Mouse (Mus musculus) forebrain, embryonic 14.5 days (tissue): Measurements from ENCODE around the gene Gm10681. TPM values are rescaled to one million over a fixed set of nuclear protein-coding genes. Genes with fewer than 3 reads are reported as not detected.
A peak's percentile ranks its signal among the peaks of the same experiment; 100 is the strongest.
"Not testable (repeated sequence)": the region's sequence is repeated elsewhere in the genome, so short reads cannot be mapped to it uniquely, and the experiment has no call there.

Experiments
- ATAC-seq: fragments of 200-750 bp; cut with Nextera tagmentation; 2 replicates; pipeline ENCODE4 v1.8.0; 2017; ENCODE audit warnings: mild to moderate bottlenecking, moderate library complexity
- DNase-seq: peaks from one replicate; pipeline ENCODE4 v3.0.0-alpha.2; 2015; ENCODE audit warnings: low spot score
- H3K27ac ChIP-seq: fragments of 300-500 bp; sonication (generic); 2 replicates; pipeline ENCODE4 v1.5.1; 2014; ENCODE audit warnings: low read depth, mild to moderate bottlenecking, control low read depth, low read length, moderate library complexity
- H3K27me3 ChIP-seq: fragments of 300-500 bp; sonication (generic); replicated peaks from 2 replicates; pipeline ENCODE4 v1.6.1; 2014; ENCODE audit warnings: low read length, control low read depth, mixed read lengths; ENCODE audit not compliant: control insufficient read depth, insufficient read depth
- H3K36me3 ChIP-seq: fragments of 300-500 bp; sonication (generic); 2 replicates; pipeline ENCODE4 v1.6.1; 2014; ENCODE audit warnings: low read length, control low read depth; ENCODE audit not compliant: control insufficient read depth, insufficient read depth
- H3K4me1 ChIP-seq: fragments of 300-500 bp; sonication (generic); 2 replicates; pipeline ENCODE4 v1.6.1; 2014; ENCODE audit warnings: antibody characterized with exemption, low read length, control low read depth; ENCODE audit not compliant: control insufficient read depth, insufficient read depth
- H3K4me2 ChIP-seq: fragments of 300-500 bp; sonication (generic); 2 replicates; pipeline ENCODE4 v1.6.1; 2014; ENCODE audit warnings: mild to moderate bottlenecking, control low read depth, low read length
- H3K4me3 ChIP-seq: fragments of 300-500 bp; sonication (generic); 2 replicates; pipeline ENCODE4 v1.5.1; 2014; ENCODE audit warnings: low read depth, low read length, control low read depth
- H3K9ac ChIP-seq: fragments of 300-500 bp; sonication (generic); 2 replicates; pipeline ENCODE4 v1.6.1; 2014; ENCODE audit warnings: mild to moderate bottlenecking, low read length, control low read depth, moderate library complexity
- H3K9me3 ChIP-seq: fragments of 300-500 bp; sonication (generic); replicated peaks from 2 replicates; pipeline ENCODE4 v1.6.1; 2016; ENCODE audit warnings: low read length, control low read depth, mixed read lengths; ENCODE audit not compliant: control insufficient read depth
- WGBS: fragments of 180-500 bp; shearing (Covaris S2); extraction: QIAGEN DNeasy Blood & Tissue Kit; methylation state at CpG from one replicate; pipeline ENCODE4 v1.1.7; 2014; 5-methylcytosine and 5-hydroxymethylcytosine counted together
- polyA plus RNA-seq: library from polyadenylated mRNA; unstranded; fragments of >200 nt; fragmentation: Nextera tagmentation; extraction: Ambion mirVana; gene quantifications from 2 replicates; pipeline ENCODE4 v1.2.1, GENCODE M21; 2014

Gene Gm10681
- polyA plus RNA-seq, 1 experiment from 2014 or later: not detected

- H3K27me3 ChIP-seq: no peaks in the 10 kb centered on the region
- no peak for ATAC-seq
- H3K4me1 ChIP-seq: no peaks in the 10 kb centered on the region
- H3K9ac ChIP-seq: no peak overlapping the region
- H3K27ac ChIP-seq: no peak overlapping the region
- H3K9me3 ChIP-seq: no peaks in the 10 kb centered on the region
- DNase-seq: no peak
- no peaks in the 10 kb centered on the region for H3K36me3 ChIP-seq
- WGBS: 88% methylated on average over 2 of the region's 2 CpGs
- H3K4me2 ChIP-seq: no peak overlapping the region
- no peak overlapping the region for H3K4me3 ChIP-seq
Observed at GRCm38 (mm10) chr3:98587721-98588120, 886 bp downstream of the Gm10681 start.

DNA sequence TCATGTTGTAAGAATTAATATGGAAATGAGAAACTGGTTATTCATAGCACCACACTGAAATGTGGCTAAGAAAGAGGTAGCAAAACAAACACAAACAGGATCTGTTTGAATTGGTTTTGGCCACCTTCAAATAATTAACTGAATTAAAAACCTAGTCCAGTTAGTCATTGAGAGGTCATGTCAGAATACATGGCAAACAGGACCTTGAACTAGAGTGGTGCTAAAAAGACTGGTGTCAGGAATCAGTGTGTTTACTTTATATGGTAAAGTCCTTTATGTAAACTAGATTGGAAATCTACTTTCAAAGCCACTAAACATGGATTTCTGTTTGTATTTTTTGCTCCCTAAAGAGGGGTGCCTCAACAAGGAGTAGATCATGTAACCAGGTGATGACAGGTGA is 6.0 kb downstream of the Gm10681 start:
- not testable (repeated sequence) for H3K27ac ChIP-seq, H3K4me2 ChIP-seq, DNase-seq, ATAC-seq, H3K4me1 ChIP-seq, H3K36me3 ChIP-seq, H3K27me3 ChIP-seq, H3K4me3 ChIP-seq, H3K9me3 ChIP-seq, H3K9ac ChIP-seq

DNA sequence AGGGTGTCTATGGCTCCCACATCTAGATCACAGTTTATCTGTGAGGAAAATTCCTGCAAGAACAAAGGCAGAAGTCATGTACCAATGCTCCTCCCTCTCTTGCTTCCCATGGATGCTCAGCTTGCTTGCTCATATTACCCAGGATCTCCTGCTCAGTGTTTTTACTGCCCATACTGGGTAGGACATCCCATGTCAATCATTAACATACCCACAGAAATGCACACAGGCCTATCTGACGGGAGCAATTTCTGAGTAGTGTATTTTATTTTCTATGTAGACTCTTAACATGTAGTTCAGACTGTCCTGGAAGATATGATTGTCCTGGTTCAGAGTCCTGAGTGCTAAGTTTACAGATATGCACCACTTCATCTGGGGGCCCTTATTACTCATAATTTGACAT is 6.4 kb downstream of the Gm10681 start:
- not testable (repeated sequence) for H3K27me3 ChIP-seq, ATAC-seq, H3K9me3 ChIP-seq, H3K4me2 ChIP-seq, H3K36me3 ChIP-seq, H3K27ac ChIP-seq, H3K4me3 ChIP-seq, H3K4me1 ChIP-seq, DNase-seq, H3K9ac ChIP-seq
- WGBS: no CpG with 5 or more reads among the region's 1 CpGs

DNA sequence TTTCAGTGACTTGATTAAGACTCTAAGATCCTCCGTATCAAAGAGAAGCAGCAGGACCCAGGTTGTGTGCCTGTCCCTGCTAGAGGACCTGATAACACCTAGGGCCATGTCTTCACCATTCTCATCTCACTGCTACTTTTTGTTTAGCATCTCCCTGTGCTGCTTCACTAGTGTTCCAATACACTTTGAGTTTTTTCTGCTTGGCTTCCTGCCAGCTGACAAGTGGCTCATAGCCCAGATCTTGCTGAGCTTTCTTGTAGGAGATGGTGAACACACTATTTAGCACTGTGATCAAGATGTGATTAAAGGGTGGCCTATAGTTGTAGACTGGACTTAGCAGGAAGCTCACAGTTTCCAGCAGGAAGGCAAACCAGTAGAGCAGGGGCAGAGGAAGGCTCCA is 7.6 kb downstream of the Gm10681 start:
- DNase-seq (peak; percentile 64), ATAC-seq (peak; percentile 55; the same call in 1 of the 2 replicates)
- WGBS: no CpG with 5 or more reads among the region's 1 CpGs
- H3K36me3 ChIP-seq, H3K4me3 ChIP-seq, H3K9ac ChIP-seq, H3K27ac ChIP-seq, H3K4me2 ChIP-seq, H3K4me1 ChIP-seq, H3K9me3 ChIP-seq, H3K27me3 ChIP-seq: not testable (repeated sequence)

- not testable (repeated sequence) for DNase-seq, H3K27ac ChIP-seq, H3K36me3 ChIP-seq, H3K9me3 ChIP-seq, H3K27me3 ChIP-seq, H3K4me3 ChIP-seq, H3K4me2 ChIP-seq, ATAC-seq, H3K4me1 ChIP-seq, H3K9ac ChIP-seq
- 85% methylated on average over 2 of the region's 2 CpGs for WGBS
Observed at GRCm38 (mm10) chr3:98567717-98568116, 20.9 kb downstream of the Gm10681 start.

DNA sequence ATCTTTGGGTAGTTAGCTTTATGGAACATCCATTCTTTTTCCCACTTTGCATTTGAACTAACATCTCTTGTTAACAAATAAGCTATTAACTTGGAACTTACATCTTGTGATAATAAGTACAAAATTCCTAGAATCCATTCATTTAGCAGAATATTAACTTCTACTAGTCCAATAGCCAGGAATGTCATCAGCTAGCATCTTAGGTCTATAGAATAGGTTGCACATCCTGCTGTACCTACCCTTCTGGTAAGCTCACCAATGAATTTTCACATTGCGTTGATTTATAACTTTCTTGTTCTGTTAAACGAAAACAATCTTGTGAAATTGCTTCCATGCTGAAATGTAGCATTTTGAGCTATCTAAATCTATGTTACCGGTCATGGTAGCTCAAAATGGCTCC is 23.7 kb downstream of the Gm10681 start:
- not testable (repeated sequence) for H3K4me2 ChIP-seq, H3K36me3 ChIP-seq, ATAC-seq, H3K27ac ChIP-seq, DNase-seq, H3K9me3 ChIP-seq, H3K27me3 ChIP-seq, H3K4me3 ChIP-seq, H3K9ac ChIP-seq, H3K4me1 ChIP-seq
- no CpG with 5 or more reads among the region's 3 CpGs for WGBS

- not testable (repeated sequence) for H3K36me3 ChIP-seq, H3K27ac ChIP-seq, DNase-seq, H3K4me3 ChIP-seq, ATAC-seq, H3K4me1 ChIP-seq, H3K27me3 ChIP-seq, H3K4me2 ChIP-seq, H3K9me3 ChIP-seq, H3K9ac ChIP-seq
- no CpG with 5 or more reads among the region's 2 CpGs for WGBS
Observed at GRCm38 (mm10) chr3:98563831-98564230, 24.8 kb downstream of the Gm10681 start.

- H3K4me1 ChIP-seq, DNase-seq, ATAC-seq, H3K27ac ChIP-seq, H3K9me3 ChIP-seq, H3K4me2 ChIP-seq, H3K9ac ChIP-seq, H3K36me3 ChIP-seq, H3K27me3 ChIP-seq, H3K4me3 ChIP-seq: not testable (repeated sequence)
- no CpG with 5 or more reads among the region's 5 CpGs for WGBS
Observed at GRCm38 (mm10) chr3:98560711-98561110, 27.9 kb downstream of the Gm10681 start.

- not testable (repeated sequence) for H3K4me1 ChIP-seq, H3K4me3 ChIP-seq, DNase-seq, H3K36me3 ChIP-seq, H3K4me2 ChIP-seq, H3K9ac ChIP-seq, ATAC-seq, H3K27ac ChIP-seq, H3K27me3 ChIP-seq, H3K9me3 ChIP-seq
- WGBS: no CpG with 5 or more reads among the region's 1 CpGs
Observed at GRCm38 (mm10) chr3:98550832-98551231, 37.8 kb downstream of the Gm10681 start.
